Mouse (Mus musculus) liver, postnatal 0 days (tissue): ENCODE measurements around the gene Lcn9.

Experiments
- CTCF ChIP-seq: sonication (generic); IDR thresholded peaks from 2 replicates; pipeline ENCODE4 v1.5.1; 2016; ENCODE audit warnings: antibody characterized with exemption, low read depth
- EP300 ChIP-seq: IDR thresholded peaks from 2 replicates; pipeline ENCODE4 v1.6.1; 2016; ENCODE audit warnings: antibody characterized with exemption, low read depth, mild to moderate bottlenecking

DNA sequence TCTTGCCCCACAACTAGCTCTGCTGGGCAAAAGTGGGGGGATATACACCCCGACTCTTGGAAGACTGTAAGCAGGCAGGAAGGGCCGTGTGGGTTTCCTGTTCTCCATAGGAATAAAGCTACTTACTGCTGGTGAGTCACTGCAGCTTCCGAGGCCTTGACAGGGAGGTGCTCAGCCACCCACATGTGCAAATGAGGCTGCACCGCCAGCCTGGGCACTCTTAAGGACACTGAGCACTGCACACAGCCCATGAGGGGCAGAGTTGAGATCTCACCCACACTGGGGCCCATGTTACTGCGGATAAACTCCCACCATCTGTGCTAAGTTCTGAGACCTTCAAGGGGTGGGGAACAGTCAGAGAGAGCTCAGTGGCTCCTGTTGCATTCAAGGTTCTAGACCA is 43.7 kb downstream of the Lcn9 start:
- no peak for TF ChIP-seq EP300
- no peak for TF ChIP-seq CTCF
